Mouse (Mus musculus): ENCODE data around the gene St6gal1.

DNA sequence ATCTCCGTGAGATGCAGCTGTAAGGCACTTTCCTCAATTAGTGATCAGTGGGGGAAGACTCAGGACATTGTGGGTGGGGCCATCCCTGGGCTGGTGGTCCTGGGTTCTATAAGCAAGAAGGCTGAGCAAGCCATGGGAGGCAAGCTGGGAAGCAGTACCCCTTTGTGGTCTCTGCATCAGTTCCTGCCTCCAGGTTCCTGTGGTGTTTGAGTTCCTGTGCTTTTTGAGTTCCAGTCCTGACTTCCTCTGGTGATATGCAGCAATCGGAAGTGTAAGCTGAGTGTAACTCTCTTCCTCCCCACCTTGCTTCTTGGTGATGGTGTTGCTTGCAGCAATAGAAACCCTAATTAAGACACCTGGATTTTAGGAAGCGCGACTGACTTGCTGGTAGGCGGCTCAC is 58.4 kb downstream of the St6gal1 start:
- TF ChIP-seq CTCF (IDR thresholded peaks at IDR 0.05; ENCODE audit: extremely low read depth, insufficient read depth, low read length): no peak
- no peak for TF ChIP-seq POLR2A (IDR thresholded peaks at IDR 0.05; ENCODE audit: extremely low read depth, insufficient read depth, low read length)
